Mouse (Mus musculus) ES-Bruce4 (cell line): ENCODE measurements at regions not wholly inside any gene's neighbourhood (a gene's known extent, or its start where the extent isn't known, plus 50 kb on each side); places are given as distances from the start of the nearest gene placed in this dataset.

Experiments used
- H3K27ac ChIP-seq: 2 replicates; pipeline ENCODE4 v1.5.1; 2012; ENCODE audit warnings: low read length, inconsistent platforms; ENCODE audit not compliant: insufficient read depth
- H3K27me3 ChIP-seq: 2 replicates; pipeline ENCODE4 v1.6.1; 2012; ENCODE audit warnings: mild to moderate bottlenecking, low read length, inconsistent platforms; ENCODE audit not compliant: control insufficient read depth, poor library complexity, insufficient read depth, severe bottlenecking
- H3K36me3 ChIP-seq: 2 replicates; pipeline ENCODE4 v1.6.1; 2012; ENCODE audit warnings: inconsistent platforms, mild to moderate bottlenecking, low read length, moderate library complexity; ENCODE audit not compliant: control insufficient read depth, poor library complexity, insufficient read depth, severe bottlenecking
- H3K4me1 ChIP-seq: one replicate; pipeline ENCODE4 v1.8.1; 2011; ENCODE audit warnings: low read length; ENCODE audit not compliant: control insufficient read depth, insufficient read depth
- H3K4me3 ChIP-seq: 2 replicates; pipeline ENCODE4 v1.5.1; 2011; ENCODE audit warnings: low read depth, mild to moderate bottlenecking, low read length
- H3K9ac ChIP-seq: 2 replicates; pipeline ENCODE4 v1.6.1; 2012; ENCODE audit warnings: low read depth, mild to moderate bottlenecking, inconsistent platforms; ENCODE audit not compliant: poor library complexity, severe bottlenecking
- H3K9me3 ChIP-seq: replicated peaks from 2 replicates; pipeline ENCODE4 v1.6.1; 2012; ENCODE audit warnings: mild to moderate bottlenecking, low read length, inconsistent platforms; ENCODE audit not compliant: control insufficient read depth, poor library complexity, insufficient read depth, severe bottlenecking
- CTCF ChIP-seq: IDR thresholded peaks from one replicate; pipeline ENCODE4 v1.8.1; 2011; ENCODE audit warnings: low read depth, low read length
- EP300 ChIP-seq: IDR thresholded peaks from 2 replicates; pipeline ENCODE4 v1.6.1; 2011; ENCODE audit warnings: low read depth, low read length; ENCODE audit not compliant: insufficient read depth
- POLR2A ChIP-seq: IDR thresholded peaks from one replicate; pipeline ENCODE4 v1.8.1; 2011; ENCODE audit warnings: low read length; ENCODE audit not compliant: insufficient read depth

GRCm38 (mm10) chr8:34614987-34615386 is 503.4 kb upstream of the Gm10131 start:
- Histone ChIP-seq H3K9ac (no peak overlapping the region), H3K36me3 (no peaks in the 10 kb centered on the region), H3K4me3 (no peak overlapping the region), H3K27ac (no peak overlapping the region), H3K4me1 (no peaks in the 10 kb centered on the region), H3K27me3 (no peaks in the 10 kb centered on the region), H3K9me3 (no peaks in the 10 kb centered on the region; the same call in 1 of the 2 replicates)
- TF ChIP-seq CTCF (no peak), POLR2A (no peak), EP300 (no peak)

GRCm38 (mm10) chr8:34614031-34614526 is 502.5 kb upstream of the Gm10131 start:
- Histone ChIP-seq H3K4me1 (no peaks in the 10 kb centered on the region), H3K36me3 (no peaks in the 10 kb centered on the region), H3K9me3 (no peaks in the 10 kb centered on the region; the same call in 1 of the 2 replicates), H3K4me3 (no peak overlapping the region), H3K27ac (no peak overlapping the region), H3K27me3 (no peaks in the 10 kb centered on the region), H3K9ac (no peak overlapping the region)
- TF ChIP-seq POLR2A (no peak), EP300 (no peak), CTCF (no peak)

GRCm38 (mm10) chr8:34613138-34613537 is 501.6 kb upstream of the Gm10131 start:
- H3K9ac ChIP-seq = no peak overlapping the region
- H3K36me3 ChIP-seq = no peaks in the 10 kb centered on the region
- H3K27me3 ChIP-seq = no peaks in the 10 kb centered on the region
- no peaks in the 10 kb centered on the region; the same call in 1 of the 2 replicates for H3K9me3 ChIP-seq
- no peak overlapping the region for H3K27ac ChIP-seq
- no peaks in the 10 kb centered on the region for H3K4me1 ChIP-seq
- no peak for TF ChIP-seq POLR2A
- TF ChIP-seq CTCF = no peak
- no peak for TF ChIP-seq EP300
- H3K4me3 ChIP-seq = no peak overlapping the region

- no peak overlapping the region for H3K4me3 ChIP-seq
- no peaks in the 10 kb centered on the region for H3K36me3 ChIP-seq
- TF ChIP-seq EP300 = no peak
- TF ChIP-seq CTCF = no peak
- TF ChIP-seq POLR2A = no peak
- H3K27ac ChIP-seq = no peak overlapping the region
- no peak overlapping the region for H3K9ac ChIP-seq
- H3K4me1 ChIP-seq = no peaks in the 10 kb centered on the region
- H3K9me3 ChIP-seq = no peaks in the 10 kb centered on the region; the same call in 1 of the 2 replicates
- no peaks in the 10 kb centered on the region for H3K27me3 ChIP-seq
These were observed 500.9 kb upstream of the Gm10131 start for GRCm38 (mm10) chr8:34612396-34612795.

- Histone ChIP-seq H3K36me3 (no peaks in the 10 kb centered on the region), H3K27me3 (no peaks in the 10 kb centered on the region), H3K4me3 (no peak overlapping the region)
These were observed 498.6 kb upstream of the Gm10131 start for GRCm38 (mm10) chr8:34610186-34610585.

GRCm38 (mm10) chr8:34607426-34607825 is 495.9 kb upstream of the Gm10131 start:
- no peaks in the 10 kb centered on the region for H3K36me3 ChIP-seq
- no peak overlapping the region for H3K9ac ChIP-seq
- H3K9me3 ChIP-seq = no peaks in the 10 kb centered on the region; the same call in 1 of the 2 replicates
- no peak overlapping the region for H3K27ac ChIP-seq
- TF ChIP-seq POLR2A (no peak), EP300 (no peak), CTCF (no peak)
- H3K4me1 ChIP-seq = no peaks in the 10 kb centered on the region
- no peaks in the 10 kb centered on the region for H3K27me3 ChIP-seq
- H3K4me3 ChIP-seq = no peak overlapping the region

More at GRCm38 (mm10) chr8:34610186-34610585, 498.6 kb upstream of the Gm10131 start:
- no peaks in the 10 kb centered on the region for H3K4me1 ChIP-seq
- H3K9me3 ChIP-seq = no peaks in the 10 kb centered on the region; the same call in 1 of the 2 replicates
- no peak overlapping the region for H3K9ac ChIP-seq
- no peak overlapping the region for H3K27ac ChIP-seq
- TF ChIP-seq POLR2A (no peak), EP300 (no peak), CTCF (no peak)
